Mouse (Mus musculus): ENCODE results near the gene Eif4e3.

Gene Eif4e3

GRCm38 (mm10) chr6:99619466-99619865, 47.1 kb downstream of the Eif4e3 start:
- TF ChIP-seq GATA4 (IDR thresholded peaks at IDR 0.05; ENCODE audit: insufficient replicate concordance, low read length), result no peak

- TF ChIP-seq GATA4 (IDR thresholded peaks at IDR 0.05; ENCODE audit: insufficient replicate concordance, low read length), result no peak
Measured at GRCm38 (mm10) chr6:99617867-99618266, 48.7 kb downstream of the Eif4e3 start.

- no peak for TF ChIP-seq GATA4 (IDR thresholded peaks at IDR 0.05; ENCODE audit: insufficient replicate concordance, low read length)
Measured at GRCm38 (mm10) chr6:99617415-99617814, 49.2 kb downstream of the Eif4e3 start.

- no peak for TF ChIP-seq GATA4 (IDR thresholded peaks at IDR 0.05; ENCODE audit: insufficient replicate concordance, low read length)
Measured at GRCm38 (mm10) chr6:99615272-99615751, 51.3 kb downstream of the Eif4e3 start.

GRCm38 (mm10) chr6:99614566-99615271, 51.9 kb downstream of the Eif4e3 start:
- no peak for TF ChIP-seq GATA4 (IDR thresholded peaks at IDR 0.05; ENCODE audit: insufficient replicate concordance, low read length)

- no peak for TF ChIP-seq GATA4 (IDR thresholded peaks at IDR 0.05; ENCODE audit: insufficient replicate concordance, low read length)
Measured at GRCm38 (mm10) chr6:99611866-99612265, 54.7 kb downstream of the Eif4e3 start.

- no peak for TF ChIP-seq GATA4 (IDR thresholded peaks at IDR 0.05; ENCODE audit: insufficient replicate concordance, low read length)
Measured at GRCm38 (mm10) chr6:99610454-99611427, 55.8 kb downstream of the Eif4e3 start.

GRCm38 (mm10) chr6:99606079-99606478, 60.5 kb downstream of the Eif4e3 start:
- TF ChIP-seq GATA4 (IDR thresholded peaks at IDR 0.05; ENCODE audit: insufficient replicate concordance, low read length), result no peak

- no peak for TF ChIP-seq GATA4 (IDR thresholded peaks at IDR 0.05; ENCODE audit: insufficient replicate concordance, low read length)
Measured at GRCm38 (mm10) chr6:99604758-99605157, 61.8 kb downstream of the Eif4e3 start.

GRCm38 (mm10) chr6:99602434-99602833, 64.1 kb downstream of the Eif4e3 start:
- TF ChIP-seq GATA4 (IDR thresholded peaks at IDR 0.05; ENCODE audit: insufficient replicate concordance, low read length), result no peak

GRCm38 (mm10) chr6:99600886-99601285, 65.7 kb downstream of the Eif4e3 start:
- TF ChIP-seq GATA4 (IDR thresholded peaks at IDR 0.05; ENCODE audit: insufficient replicate concordance, low read length), result no peak

- no peak for TF ChIP-seq GATA4 (IDR thresholded peaks at IDR 0.05; ENCODE audit: insufficient replicate concordance, low read length)
Measured at GRCm38 (mm10) chr6:99600168-99600793, 66.3 kb downstream of the Eif4e3 start.

- no peak for TF ChIP-seq GATA4 (IDR thresholded peaks at IDR 0.05; ENCODE audit: insufficient replicate concordance, low read length)
Measured at GRCm38 (mm10) chr6:99599651-99600050, 66.9 kb downstream of the Eif4e3 start.

- no peak for TF ChIP-seq GATA4 (IDR thresholded peaks at IDR 0.05; ENCODE audit: insufficient replicate concordance, low read length)
Measured at GRCm38 (mm10) chr6:99599229-99599628, 67.3 kb downstream of the Eif4e3 start.

- TF ChIP-seq GATA4 (IDR thresholded peaks at IDR 0.05; ENCODE audit: insufficient replicate concordance, low read length), result no peak
Measured at GRCm38 (mm10) chr6:99577040-99577439, 89.5 kb downstream of the Eif4e3 start.
